Mouse (Mus musculus) heart, embryonic 16.5 days (tissue): ENCODE results near the gene Rprd2. TPM values are rescaled to one million over a fixed set of nuclear protein-coding genes. Genes with fewer than 3 reads are reported as not detected.
"Not testable (repeated sequence)": the region's sequence is repeated elsewhere in the genome, so short reads cannot be mapped to it uniquely, and the experiment has no call there.

Experiments
- ATAC-seq: fragments of 200-750 bp; cut with Nextera tagmentation; replicated peaks from 2 replicates; pipeline ENCODE4 v1.8.0; 2017; ENCODE audit warnings: moderate number of reproducible peaks; ENCODE audit not compliant: insufficient read depth, low FRiP score; ENCODE audit errors: extremely low read depth
- H3K27ac ChIP-seq: fragments of 300-500 bp; sonication (generic); 2 replicates; pipeline ENCODE4 v1.5.1; 2014; ENCODE audit warnings: mild to moderate bottlenecking, low read length, control low read depth, moderate library complexity
- H3K27me3 ChIP-seq: fragments of 300-500 bp; sonication (generic); 2 replicates; pipeline ENCODE4 v1.6.1; 2014; ENCODE audit warnings: low read length, mixed read lengths; ENCODE audit not compliant: control insufficient read depth, insufficient read depth
- H3K36me3 ChIP-seq: fragments of 300-500 bp; sonication (generic); 2 replicates; pipeline ENCODE4 v1.6.1; 2014; ENCODE audit not compliant: control insufficient read depth, insufficient read depth
- H3K4me1 ChIP-seq: fragments of 300-500 bp; sonication (generic); 2 replicates; pipeline ENCODE4 v1.6.1; 2014; ENCODE audit warnings: low read length, mixed read lengths; ENCODE audit not compliant: control insufficient read depth, insufficient read depth
- H3K4me2 ChIP-seq: fragments of 300-500 bp; sonication (generic); 2 replicates; pipeline ENCODE4 v1.6.1; 2014; ENCODE audit warnings: low read depth, mild to moderate bottlenecking, control low read depth, low read length
- H3K4me3 ChIP-seq: fragments of 300-500 bp; sonication (generic); 2 replicates; pipeline ENCODE4 v1.5.1; 2014; ENCODE audit warnings: mild to moderate bottlenecking, control low read depth, low read length
- H3K9ac ChIP-seq: fragments of 300-500 bp; sonication (generic); 2 replicates; pipeline ENCODE4 v1.6.1; 2014; ENCODE audit warnings: low read length, control low read depth
- H3K9me3 ChIP-seq: fragments of 300-500 bp; sonication (generic); replicated peaks from 2 replicates; pipeline ENCODE4 v1.6.1; 2016; ENCODE audit warnings: low read length; ENCODE audit not compliant: control insufficient read depth
- WGBS: fragments of 180-500 bp; shearing (Covaris S2); extraction: QIAGEN DNeasy Blood & Tissue Kit; methylation state at CpG from one replicate; pipeline ENCODE4 v1.1.7; 2014; 5-methylcytosine and 5-hydroxymethylcytosine counted together
- polyA plus RNA-seq: library from polyadenylated mRNA; unstranded; fragments of >200 nt; fragmentation: Nextera tagmentation; extraction: Ambion mirVana; gene quantifications from 2 replicates; pipeline ENCODE4 v1.2.1, GENCODE M21; 2015

Gene Rprd2
- polyA plus RNA-seq, 1 experiment from 2014 or later: 17.9 TPM

DNA sequence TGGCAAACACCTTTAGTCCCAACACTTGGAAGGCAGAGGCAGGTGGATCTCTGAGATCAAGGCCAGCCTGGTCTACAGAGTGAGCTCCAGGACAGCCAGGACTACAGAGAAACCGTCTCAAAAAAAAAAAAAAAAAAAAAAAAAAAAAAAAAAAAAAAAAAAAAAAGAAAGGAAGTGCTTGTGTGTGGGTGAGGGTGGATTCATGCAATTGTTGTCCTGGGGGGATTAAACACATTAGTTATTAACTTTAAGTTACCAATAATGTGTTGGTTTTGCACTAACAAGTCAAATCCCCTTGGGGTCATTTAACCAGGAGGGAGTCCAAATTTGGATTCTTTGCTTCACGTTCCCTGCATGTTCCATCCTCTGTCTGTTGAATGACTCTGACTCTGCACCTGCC lies 7.6 kb upstream of the Rprd2 start:
- Histone ChIP-seq H3K4me3 (no peak overlapping the region), H3K9me3 (0 out of 2 replicates have a peak, but pooled peaks cover 3% of the 10 kb centered on the region), H3K4me1 (no peaks in the 10 kb centered on the region), H3K27ac (no peak overlapping the region), H3K36me3 (peaks cover 30% of the 10 kb centered on the region), H3K4me2 (no peak overlapping the region), H3K9ac (no peak overlapping the region), H3K27me3 (no peaks in the 10 kb centered on the region)
- ATAC-seq: no peak
- 68% methylated on average over 2 of the region's 2 CpGs for WGBS

DNA sequence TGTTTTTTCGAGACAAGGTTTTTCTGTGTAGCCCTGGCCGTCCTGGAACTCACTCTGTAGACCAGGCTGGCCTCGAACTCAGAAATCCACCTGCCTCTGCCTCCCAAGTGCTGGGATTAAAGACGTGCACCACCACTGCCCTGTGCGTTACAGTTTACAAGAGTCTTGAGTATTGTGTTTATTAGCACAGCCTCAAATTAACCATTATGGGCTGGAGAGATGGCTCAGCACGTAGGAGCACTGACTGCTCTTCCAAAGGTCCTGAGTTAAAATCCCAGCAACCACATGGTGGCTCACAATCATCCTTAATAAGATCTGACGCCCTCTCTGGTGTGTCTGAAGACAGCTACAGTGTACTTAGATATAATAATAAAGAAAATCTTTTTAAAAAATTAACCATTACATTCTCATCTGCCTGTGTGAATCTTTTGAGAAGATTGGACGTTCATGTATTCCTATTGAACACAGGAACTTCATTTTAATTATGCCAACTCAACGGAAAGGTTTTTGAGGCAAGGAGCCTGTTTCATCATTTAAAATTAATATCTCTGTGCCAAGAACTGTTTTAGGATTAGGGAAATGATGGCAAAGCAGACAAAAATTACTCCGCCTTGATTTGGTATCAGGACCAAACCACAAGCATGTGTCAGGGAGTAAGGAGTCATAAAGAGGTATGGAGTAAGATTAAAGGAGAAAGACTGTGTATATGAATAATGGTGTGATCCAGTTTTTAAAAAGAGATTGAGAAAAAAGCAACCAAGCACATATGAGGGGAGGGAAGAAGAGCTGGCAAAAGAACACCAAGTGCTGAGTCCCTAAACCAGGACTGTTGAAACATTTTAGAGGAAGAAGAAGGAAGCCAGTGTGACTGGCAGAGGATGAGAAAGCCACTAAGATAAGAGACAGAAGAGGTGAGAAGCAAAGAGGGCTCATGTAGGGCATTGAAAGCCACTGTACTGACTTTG lies 1.7 kb upstream of the Rprd2 start:
- peak overlapping the region; percentile 69 for H3K4me2 ChIP-seq
- WGBS: 37% methylated on average over 10 of the region's 10 CpGs
- no peak for ATAC-seq
- H3K36me3 ChIP-seq: no peaks in the 10 kb centered on the region
- H3K4me3 ChIP-seq: peak overlapping the region; percentile 85
- H3K9me3 ChIP-seq: no peaks in the 10 kb centered on the region
- peak overlapping the region; percentile 84 for H3K9ac ChIP-seq
- H3K27me3 ChIP-seq: no peaks in the 10 kb centered on the region
- H3K4me1 ChIP-seq: peaks cover 9% of the 10 kb centered on the region
- H3K27ac ChIP-seq: peak overlapping the region; percentile 98

DNA sequence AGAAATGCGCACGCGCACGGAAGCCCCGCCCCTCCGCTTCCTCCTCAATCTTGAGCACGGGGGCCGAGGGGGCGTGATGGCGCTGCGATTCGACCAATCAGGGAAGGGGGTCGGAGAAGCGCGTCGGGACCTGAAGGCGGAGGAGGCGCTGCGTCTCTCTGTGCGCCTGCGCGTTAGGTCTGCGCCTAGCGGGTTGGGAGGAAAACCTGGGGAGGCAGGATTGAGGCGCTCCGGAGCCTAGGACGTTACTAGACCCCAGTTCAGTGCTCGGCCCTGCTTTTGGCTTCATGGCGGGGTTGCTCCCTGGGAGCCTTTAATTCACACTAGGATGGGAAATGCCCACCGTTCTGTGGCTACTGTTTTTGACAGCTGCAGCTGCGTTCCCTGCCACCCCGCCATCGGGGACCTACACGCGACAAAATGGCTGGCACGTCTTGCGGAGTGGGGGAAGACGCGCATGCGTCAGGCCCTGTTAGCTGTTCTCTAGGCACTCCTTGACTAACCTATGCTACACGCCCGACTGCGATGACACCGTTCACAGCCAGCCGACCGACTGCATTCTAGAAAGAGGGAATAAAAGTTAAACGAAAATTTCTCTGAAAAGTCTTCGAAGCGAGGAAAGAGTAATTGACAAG lies 805 bp upstream of the Rprd2 start:
- peak overlapping the region; percentile 84 for H3K9ac ChIP-seq
- H3K4me1 ChIP-seq: peaks cover 9% of the 10 kb centered on the region
- H3K27ac ChIP-seq: peak overlapping the region; percentile 98
- no peaks in the 10 kb centered on the region for H3K9me3 ChIP-seq
- peak overlapping the region; percentile 69 for H3K4me2 ChIP-seq
- peak; percentile 97 for ATAC-seq
- H3K36me3 ChIP-seq: no peaks in the 10 kb centered on the region
- H3K4me3 ChIP-seq: peak overlapping the region; percentile 85
- no peaks in the 10 kb centered on the region for H3K27me3 ChIP-seq
- under 1% methylated on average over 49 of the region's 49 CpGs for WGBS

DNA sequence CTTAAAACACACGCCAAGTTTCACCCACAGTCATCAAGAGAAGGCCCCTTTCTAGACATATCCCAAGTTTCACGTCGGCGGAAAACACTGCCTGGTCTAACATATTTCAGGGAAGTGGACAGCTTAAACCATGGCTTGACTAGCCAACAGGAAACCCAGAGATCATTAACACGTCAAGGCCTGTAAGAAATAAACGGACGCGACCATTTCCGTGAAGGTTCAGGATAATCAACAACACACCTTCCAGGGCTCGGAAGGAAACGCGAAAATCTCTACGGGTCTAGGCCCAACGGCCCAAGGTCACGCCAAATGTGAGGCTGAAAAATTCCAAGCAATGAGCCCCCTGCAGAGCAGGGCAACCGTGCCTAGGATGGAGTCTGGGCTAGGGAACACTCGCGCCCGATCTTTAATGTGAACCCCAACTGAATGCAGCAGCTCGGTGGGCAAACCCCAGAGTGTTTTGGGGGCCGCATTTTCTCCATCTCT lies 594 bp downstream of the Rprd2 start:
- Histone ChIP-seq H3K9me3 (no peaks in the 10 kb centered on the region), H3K36me3 (no peaks in the 10 kb centered on the region), H3K27me3 (no peaks in the 10 kb centered on the region), H3K4me2 (peak overlapping the region; percentile 78), H3K4me3 (peak overlapping the region; percentile 85), H3K9ac (peak overlapping the region; percentile 97), H3K4me1 (peaks cover 9% of the 10 kb centered on the region), H3K27ac (peak overlapping the region; percentile 97)
- no peak for ATAC-seq
- WGBS: 0% methylated on average over 21 of the region's 21 CpGs

DNA sequence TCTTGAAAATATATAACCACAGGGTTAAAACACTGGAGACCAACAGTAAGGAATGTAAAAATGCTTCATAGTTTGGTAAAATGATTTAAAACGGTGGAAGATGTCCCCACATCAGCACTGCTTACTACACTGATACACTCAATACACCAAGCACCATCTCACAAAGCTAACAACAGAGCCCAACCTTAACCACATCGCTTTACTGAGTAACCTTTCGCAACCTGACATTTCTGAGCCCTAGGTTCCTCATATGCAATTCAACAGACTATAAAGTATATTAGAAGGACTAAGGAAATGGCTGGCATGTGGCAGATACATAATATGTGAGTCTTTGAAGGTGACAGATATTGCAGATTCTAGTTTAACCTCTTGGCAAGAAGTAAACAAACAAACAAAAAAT lies 2.0 kb downstream of the Rprd2 start:
- Histone ChIP-seq H3K4me1 (peaks cover 9% of the 10 kb centered on the region), H3K9ac (no peak overlapping the region), H3K36me3 (no peaks in the 10 kb centered on the region; the same call in 1 of the 2 replicates), H3K4me3 (no peak overlapping the region), H3K4me2 (peak overlapping the region; percentile 42), H3K27ac (no peak overlapping the region), H3K27me3 (no peaks in the 10 kb centered on the region), H3K9me3 (no peaks in the 10 kb centered on the region)
- no peak for ATAC-seq
- WGBS: 85% methylated on average over 3 of the region's 3 CpGs

DNA sequence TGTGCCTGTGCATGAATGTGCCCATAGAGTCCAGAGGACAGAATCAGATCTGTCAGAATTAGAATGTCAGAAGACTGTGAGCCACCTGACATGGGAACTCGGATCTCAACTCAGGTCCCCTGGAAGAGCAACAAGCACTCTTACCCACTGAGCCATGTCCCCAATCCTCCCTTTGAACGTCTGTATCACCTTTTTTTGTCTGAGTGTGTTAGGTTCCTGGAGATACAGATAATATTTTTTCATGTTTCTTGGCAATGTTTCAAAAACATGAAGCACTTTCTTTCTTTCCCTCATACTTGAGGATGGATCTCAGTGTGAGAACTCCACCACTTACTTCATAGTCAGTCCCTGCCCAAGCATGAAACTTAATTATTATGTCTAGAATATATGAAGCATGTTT lies 10.3 kb downstream of the Rprd2 start:
- 39% methylated on average over 2 of the region's 2 CpGs for WGBS
- Histone ChIP-seq H3K9me3 (no peaks in the 10 kb centered on the region), H3K27me3 (no peaks in the 10 kb centered on the region), H3K36me3 (peaks cover 12% of the 10 kb centered on the region), H3K4me3 (no peak overlapping the region), H3K27ac (no peak overlapping the region; the same call in 1 of the 2 replicates), H3K9ac (no peak overlapping the region), H3K4me2 (no peak overlapping the region), H3K4me1 (peaks cover 10% of the 10 kb centered on the region)
- ATAC-seq: no peak

DNA sequence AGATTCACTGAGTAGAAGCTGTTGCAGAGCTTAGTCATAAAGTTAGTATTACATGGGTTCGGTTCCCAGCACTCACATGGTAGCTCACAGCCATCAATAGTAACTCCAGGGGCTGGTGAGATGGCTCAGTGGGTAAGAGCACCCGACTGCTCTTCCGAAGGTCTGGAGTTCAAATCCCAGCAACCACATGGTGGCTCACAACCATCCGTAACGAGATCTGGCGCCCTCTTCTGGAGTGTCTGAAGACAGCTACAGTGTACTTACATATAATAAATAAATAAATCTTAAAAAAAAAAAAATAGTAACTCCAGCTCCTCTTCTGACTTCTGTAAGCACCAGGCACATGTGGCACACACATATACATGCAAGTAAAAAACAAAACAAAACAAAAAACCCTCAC lies 11.0 kb downstream of the Rprd2 start:
- H3K4me3 ChIP-seq, H3K27me3 ChIP-seq, H3K27ac ChIP-seq, H3K4me2 ChIP-seq, ATAC-seq, H3K9me3 ChIP-seq, H3K9ac ChIP-seq, H3K4me1 ChIP-seq: not testable (repeated sequence)
- peaks cover 12% of the 10 kb centered on the region for H3K36me3 ChIP-seq
- WGBS: 100% methylated on average over 2 of the region's 6 CpGs

DNA sequence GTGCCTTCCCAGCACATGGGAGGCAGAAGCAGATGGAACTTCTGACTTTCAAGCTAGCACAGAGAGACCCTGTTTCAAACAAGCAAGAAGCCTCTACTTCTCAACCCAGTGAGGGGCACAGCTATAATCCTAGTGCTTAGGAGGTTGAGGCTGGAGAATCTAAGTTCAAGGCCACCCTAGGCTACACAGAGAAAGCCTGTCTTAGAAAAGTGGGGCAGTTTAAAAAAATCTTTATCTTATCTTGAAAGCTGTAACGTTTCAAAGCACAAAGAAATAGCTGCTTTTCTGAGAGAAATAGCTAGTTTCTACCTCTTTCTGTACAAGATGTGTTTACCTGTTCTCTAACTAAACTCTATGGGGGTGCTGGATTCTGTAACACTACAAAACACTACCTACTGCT lies 12.0 kb downstream of the Rprd2 start:
- Histone ChIP-seq H3K27me3 (no peaks in the 10 kb centered on the region), H3K36me3 (peaks cover 12% of the 10 kb centered on the region), H3K4me2 (no peak overlapping the region), H3K4me3 (no peak overlapping the region), H3K27ac (no peak overlapping the region), H3K9ac (no peak overlapping the region), H3K9me3 (no peaks in the 10 kb centered on the region), H3K4me1 (peaks cover 10% of the 10 kb centered on the region)
- WGBS: 40% methylated on average over 1 of the region's 1 CpGs
- no peak for ATAC-seq

DNA sequence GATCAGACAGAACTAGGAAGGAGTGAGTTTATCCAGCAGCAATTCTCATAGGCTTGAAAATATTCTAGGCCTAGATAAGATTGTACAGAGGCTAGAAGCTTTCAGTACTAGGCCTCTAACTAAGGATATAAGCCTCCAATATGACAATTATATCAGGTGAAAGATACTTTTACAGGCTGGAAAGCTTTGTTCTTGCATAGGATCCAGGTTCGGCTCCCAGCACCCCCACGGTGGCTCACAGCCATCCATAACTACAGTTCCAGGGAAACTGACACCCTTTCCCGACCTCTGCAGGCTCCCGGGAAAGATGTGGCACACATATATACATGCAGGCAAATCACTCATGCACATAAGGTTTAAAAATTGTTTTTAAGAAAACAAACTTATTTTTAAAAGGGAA lies 14.8 kb downstream of the Rprd2 start:
- no peaks in the 10 kb centered on the region for H3K27me3 ChIP-seq
- peaks cover 12% of the 10 kb centered on the region for H3K36me3 ChIP-seq
- no peak overlapping the region for H3K27ac ChIP-seq
- peaks cover 6% of the 10 kb centered on the region for H3K4me1 ChIP-seq
- no peak for ATAC-seq
- no peaks in the 10 kb centered on the region for H3K9me3 ChIP-seq
- no peak overlapping the region for H3K9ac ChIP-seq
- no peak overlapping the region for H3K4me3 ChIP-seq
- H3K4me2 ChIP-seq: no peak overlapping the region
- WGBS: 93% methylated on average over 4 of the region's 4 CpGs
